Mouse (Mus musculus): ENCODE measurements around the gene Vgll2. TPM values are rescaled to one million over a fixed set of nuclear protein-coding genes. Genes with fewer than 3 reads are reported as not detected.
A peak's percentile ranks its signal among the peaks of the same experiment; 100 is the strongest.

Gene Vgll2
- polyA plus RNA-seq (2014; fragmentation: Nextera tagmentation; extraction: Ambion mirVana) = not detected in 2 replicates

- peak; percentile 74 for DNase-seq (ENCODE audit: low spot score)
- ATAC-seq (replicated peaks; ENCODE audit: low FRiP score, low TSS enrichment, low read depth) = peak; percentile 70
- Histone ChIP-seq H3K9me3 (ENCODE audit: control insufficient read depth, low read length) (no peaks in the 10 kb centered on the region), H3K36me3 (ENCODE audit: control insufficient read depth, insufficient read depth, low read length) (no peaks in the 10 kb centered on the region), H3K9ac (ENCODE audit: low read length) (no peak within 1 kb of the TSS), H3K4me3 (ENCODE audit: low read depth, low read length) (peak within 1 kb of the TSS; percentile 40), H3K4me2 (ENCODE audit: low read length) (peak within 1 kb of the TSS; percentile 74), H3K27me3 (replicated peaks; ENCODE audit: control insufficient read depth, insufficient read depth, low read length) (peaks cover 90% of the 10 kb centered on the region), H3K27ac (ENCODE audit: low read depth) (no peak within 1 kb of the TSS), H3K4me1 (replicated peaks; ENCODE audit: control insufficient read depth, insufficient read depth, low read length) (peaks cover 13% of the 10 kb centered on the region; the same call in 1 of the 2 replicates)
- under 1% methylated on average over 60 of the region's 60 CpGs for WGBS
Observed at GRCm38 (mm10) chr10:52022413-52023212, at the start of gene Vgll2. Gene Vgll2 (plus strand): TSS chr10:52022502.

DNA sequence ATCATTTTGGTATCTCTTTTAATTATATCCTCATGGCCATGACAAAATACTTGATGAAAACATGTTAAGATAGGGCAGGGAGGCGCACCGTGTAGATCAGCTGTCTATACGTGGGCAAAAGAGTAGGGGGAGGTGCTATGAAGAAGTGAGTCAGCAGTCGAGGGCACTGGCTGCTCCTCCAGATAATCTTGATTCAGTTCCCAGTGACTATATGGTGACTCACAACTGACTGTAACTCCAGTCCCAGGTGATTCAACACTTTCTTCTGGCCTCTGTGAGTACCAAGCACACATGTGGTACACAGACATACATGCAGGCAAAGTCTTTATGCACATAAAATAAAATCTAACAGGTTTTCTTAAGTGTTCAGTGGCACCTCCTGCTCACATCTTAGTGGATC, 47.2 kb upstream of the Vgll2 start:
- no peak overlapping the region for H3K4me2 ChIP-seq (ENCODE audit: low read length)
- no peaks in the 10 kb centered on the region for H3K27me3 ChIP-seq (replicated peaks; ENCODE audit: control insufficient read depth, insufficient read depth, low read length)
- no peaks in the 10 kb centered on the region for H3K4me1 ChIP-seq (replicated peaks; ENCODE audit: control insufficient read depth, insufficient read depth, low read length)
- no peak for ATAC-seq (replicated peaks; ENCODE audit: low FRiP score, low TSS enrichment, low read depth)
- H3K9me3 ChIP-seq (ENCODE audit: control insufficient read depth, low read length) = no peaks in the 10 kb centered on the region
- no peaks in the 10 kb centered on the region for H3K36me3 ChIP-seq (ENCODE audit: control insufficient read depth, insufficient read depth, low read length)
- 75% methylated on average over 4 of the region's 4 CpGs for WGBS
- no peak overlapping the region for H3K4me3 ChIP-seq (ENCODE audit: low read depth, low read length)
- H3K9ac ChIP-seq (ENCODE audit: low read length) = no peak overlapping the region
- no peak for DNase-seq (ENCODE audit: low spot score)
- no peak overlapping the region for H3K27ac ChIP-seq (ENCODE audit: low read depth)

- H3K27ac ChIP-seq (ENCODE audit: low read depth) = no peak overlapping the region
- H3K4me1 ChIP-seq (replicated peaks; ENCODE audit: control insufficient read depth, insufficient read depth, low read length) = no peaks in the 10 kb centered on the region
- H3K36me3 ChIP-seq (ENCODE audit: control insufficient read depth, insufficient read depth, low read length) = no peaks in the 10 kb centered on the region
- no peak overlapping the region for H3K4me2 ChIP-seq (ENCODE audit: low read length)
- no peak overlapping the region for H3K9ac ChIP-seq (ENCODE audit: low read length)
- 84% methylated on average over 3 of the region's 3 CpGs for WGBS
- H3K27me3 ChIP-seq (replicated peaks; ENCODE audit: control insufficient read depth, insufficient read depth, low read length) = no peaks in the 10 kb centered on the region
- H3K4me3 ChIP-seq (ENCODE audit: low read depth, low read length) = no peak overlapping the region
- H3K9me3 ChIP-seq (ENCODE audit: control insufficient read depth, low read length) = no peaks in the 10 kb centered on the region
- ATAC-seq (replicated peaks; ENCODE audit: low FRiP score, low TSS enrichment, low read depth) (no peak), DNase-seq (ENCODE audit: low spot score) (no peak)
Observed at GRCm38 (mm10) chr10:51975587-51975986, 46.7 kb upstream of the Vgll2 start.

DNA sequence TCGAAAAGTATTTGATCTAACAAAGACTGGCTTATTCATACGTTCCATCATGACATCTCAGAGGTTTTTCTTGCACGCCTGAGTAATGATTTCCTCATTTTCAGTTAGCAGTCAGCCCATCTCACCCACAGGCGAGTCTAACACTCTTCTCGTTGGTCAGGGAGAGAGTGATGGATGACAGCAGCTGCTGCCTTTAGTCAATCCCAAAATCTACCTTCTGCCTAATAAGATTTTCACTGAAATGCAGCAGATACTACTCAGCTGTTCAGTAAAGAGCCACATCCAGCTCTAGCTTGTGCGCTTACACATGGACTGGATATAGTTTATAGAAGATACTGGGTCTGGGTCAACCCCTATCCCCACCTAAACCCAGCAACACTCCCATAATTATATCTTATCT, 40.7 kb upstream of the Vgll2 start:
- Histone ChIP-seq H3K27me3 (replicated peaks; ENCODE audit: control insufficient read depth, insufficient read depth, low read length) (no peaks in the 10 kb centered on the region), H3K36me3 (ENCODE audit: control insufficient read depth, insufficient read depth, low read length) (no peaks in the 10 kb centered on the region), H3K4me1 (replicated peaks; ENCODE audit: control insufficient read depth, insufficient read depth, low read length) (no peaks in the 10 kb centered on the region), H3K27ac (ENCODE audit: low read depth) (no peak overlapping the region), H3K9ac (ENCODE audit: low read length) (no peak overlapping the region), H3K4me2 (ENCODE audit: low read length) (no peak overlapping the region), H3K4me3 (ENCODE audit: low read depth, low read length) (no peak overlapping the region), H3K9me3 (ENCODE audit: control insufficient read depth, low read length) (no peaks in the 10 kb centered on the region)
- 68% methylated on average over 6 of the region's 6 CpGs for WGBS
- DNase-seq (ENCODE audit: low spot score) = no peak
- ATAC-seq (replicated peaks; ENCODE audit: low FRiP score, low TSS enrichment, low read depth) = no peak

DNA sequence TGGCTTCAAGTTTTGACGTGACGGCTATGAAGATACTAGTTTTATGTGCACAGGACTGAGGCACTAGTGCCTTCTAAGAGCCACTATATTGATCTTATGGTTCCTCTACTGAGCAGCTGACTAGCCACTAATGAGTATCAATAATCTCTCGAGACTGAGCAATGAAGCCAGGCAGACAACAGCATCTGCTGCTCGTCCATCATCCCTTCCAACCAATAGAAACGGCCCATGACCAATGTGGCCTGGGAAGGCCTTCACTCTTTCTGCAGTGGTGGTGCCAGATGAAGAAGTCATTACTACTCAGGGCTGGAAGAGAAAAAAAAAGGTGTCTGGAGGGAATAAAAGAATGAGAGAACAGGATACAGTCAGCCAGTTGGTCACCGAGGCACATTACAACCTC, 39.9 kb upstream of the Vgll2 start:
- H3K4me1 ChIP-seq (replicated peaks; ENCODE audit: control insufficient read depth, insufficient read depth, low read length) = no peaks in the 10 kb centered on the region
- WGBS = 77% methylated on average over 6 of the region's 6 CpGs
- no peak overlapping the region for H3K4me3 ChIP-seq (ENCODE audit: low read depth, low read length)
- DNase-seq (ENCODE audit: low spot score) (no peak), ATAC-seq (replicated peaks; ENCODE audit: low FRiP score, low TSS enrichment, low read depth) (no peak)
- H3K9me3 ChIP-seq (ENCODE audit: control insufficient read depth, low read length) = no peaks in the 10 kb centered on the region
- no peak overlapping the region for H3K27ac ChIP-seq (ENCODE audit: low read depth)
- H3K27me3 ChIP-seq (replicated peaks; ENCODE audit: control insufficient read depth, insufficient read depth, low read length) = no peaks in the 10 kb centered on the region
- H3K4me2 ChIP-seq (ENCODE audit: low read length) = no peak overlapping the region
- H3K9ac ChIP-seq (ENCODE audit: low read length) = no peak overlapping the region
- H3K36me3 ChIP-seq (ENCODE audit: control insufficient read depth, insufficient read depth, low read length) = no peaks in the 10 kb centered on the region

GRCm38 (mm10) chr10:52018471-52018870, 3.8 kb upstream of the Vgll2 start:
- H3K9ac ChIP-seq (ENCODE audit: low read length) = no peak overlapping the region
- H3K4me1 ChIP-seq (replicated peaks; ENCODE audit: control insufficient read depth, insufficient read depth, low read length) = peaks cover 13% of the 10 kb centered on the region; the same call in 1 of the 2 replicates
- no peak overlapping the region for H3K4me3 ChIP-seq (ENCODE audit: low read depth, low read length)
- H3K36me3 ChIP-seq (ENCODE audit: control insufficient read depth, insufficient read depth, low read length) = no peaks in the 10 kb centered on the region
- ATAC-seq (replicated peaks; ENCODE audit: low FRiP score, low TSS enrichment, low read depth) (no peak), DNase-seq (ENCODE audit: low spot score) (no peak)
- no peaks in the 10 kb centered on the region for H3K9me3 ChIP-seq (ENCODE audit: control insufficient read depth, low read length)
- no peak overlapping the region for H3K4me2 ChIP-seq (ENCODE audit: low read length)
- H3K27me3 ChIP-seq (replicated peaks; ENCODE audit: control insufficient read depth, insufficient read depth, low read length) = peaks cover 49% of the 10 kb centered on the region
- H3K27ac ChIP-seq (ENCODE audit: low read depth) = no peak overlapping the region
- 74% methylated on average over 1 of the region's 1 CpGs for WGBS

DNA sequence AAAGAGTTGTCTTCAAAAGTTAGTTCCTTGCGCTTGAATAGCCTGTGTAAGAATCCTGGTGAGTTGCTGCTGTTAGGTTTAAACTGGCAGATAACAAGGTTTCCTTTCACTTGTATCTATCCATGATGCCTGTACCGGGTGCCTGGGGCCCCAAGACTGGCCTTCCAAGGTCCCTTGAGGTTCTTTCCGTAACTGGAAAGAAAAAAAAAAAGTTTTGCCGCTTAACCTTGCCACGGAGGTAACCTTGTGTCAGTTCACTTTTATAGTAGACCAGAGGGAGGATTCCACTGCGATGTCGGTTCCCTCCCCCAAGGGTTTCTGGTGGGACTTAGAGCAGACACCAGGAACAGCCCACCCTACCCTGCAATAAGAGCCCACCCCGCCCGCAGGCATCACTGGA, 1.1 kb upstream of the Vgll2 start:
- Histone ChIP-seq H3K4me2 (ENCODE audit: low read length) (no peak overlapping the region), H3K4me1 (replicated peaks; ENCODE audit: control insufficient read depth, insufficient read depth, low read length) (peaks cover 13% of the 10 kb centered on the region; the same call in 1 of the 2 replicates), H3K27me3 (replicated peaks; ENCODE audit: control insufficient read depth, insufficient read depth, low read length) (peaks cover 77% of the 10 kb centered on the region), H3K36me3 (ENCODE audit: control insufficient read depth, insufficient read depth, low read length) (no peaks in the 10 kb centered on the region), H3K27ac (ENCODE audit: low read depth) (no peak overlapping the region), H3K9ac (ENCODE audit: low read length) (no peak overlapping the region), H3K4me3 (ENCODE audit: low read depth, low read length) (no peak overlapping the region), H3K9me3 (ENCODE audit: control insufficient read depth, low read length) (no peaks in the 10 kb centered on the region)
- WGBS = 2% methylated on average over 9 of the region's 9 CpGs
- no peak for DNase-seq (ENCODE audit: low spot score)
- ATAC-seq (replicated peaks; ENCODE audit: low FRiP score, low TSS enrichment, low read depth) = no peak

GRCm38 (mm10) chr10:52021736-52022394, 437 bp upstream of the Vgll2 start:
- no peak overlapping the region for H3K9ac ChIP-seq (ENCODE audit: low read length)
- ATAC-seq (replicated peaks; ENCODE audit: low FRiP score, low TSS enrichment, low read depth) = peak; percentile 12; the same call in 1 of the 2 replicates
- no peaks in the 10 kb centered on the region for H3K36me3 ChIP-seq (ENCODE audit: control insufficient read depth, insufficient read depth, low read length)
- H3K4me3 ChIP-seq (ENCODE audit: low read depth, low read length) = peak overlapping the region; percentile 40
- H3K27ac ChIP-seq (ENCODE audit: low read depth) = no peak overlapping the region
- H3K9me3 ChIP-seq (ENCODE audit: control insufficient read depth, low read length) = no peaks in the 10 kb centered on the region
- H3K4me2 ChIP-seq (ENCODE audit: low read length) = peak overlapping the region; percentile 74
- peaks cover 13% of the 10 kb centered on the region; the same call in 1 of the 2 replicates for H3K4me1 ChIP-seq (replicated peaks; ENCODE audit: control insufficient read depth, insufficient read depth, low read length)
- DNase-seq (ENCODE audit: low spot score) = peak; percentile 65
- peaks cover 83% of the 10 kb centered on the region for H3K27me3 ChIP-seq (replicated peaks; ENCODE audit: control insufficient read depth, insufficient read depth, low read length)
- 2% methylated on average over 14 of the region's 15 CpGs for WGBS
